Mouse (Mus musculus): ENCODE results near the gene Ppp1r18. TPM values are rescaled to one million over a fixed set of nuclear protein-coding genes. Genes with fewer than 3 reads are reported as not detected.
A peak's percentile ranks its signal among the peaks of the same experiment; 100 is the strongest.

Ppp1r18 gene
- polyA plus RNA-seq, 1 experiment from 2014 or later: 19.1 TPM

DNA sequence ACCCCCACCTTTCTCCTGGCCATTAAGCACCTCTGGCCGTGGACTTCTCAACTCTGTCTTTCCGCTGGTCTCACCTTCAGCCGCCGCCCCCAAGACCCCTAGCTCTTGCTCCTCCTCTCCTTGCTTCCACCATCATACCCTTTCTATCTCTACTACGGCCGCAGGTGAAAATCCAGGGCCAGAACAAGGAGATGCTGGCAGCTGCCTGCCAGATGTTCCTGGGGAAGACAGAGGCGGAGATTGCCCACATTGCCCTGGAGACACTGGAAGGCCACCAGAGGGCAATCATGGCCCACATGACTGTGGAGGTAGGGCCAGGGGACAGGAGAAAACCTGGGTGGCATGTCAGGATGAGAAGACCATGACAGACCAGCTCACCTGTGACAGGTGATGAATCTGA, 41.0 kb upstream of the Ppp1r18 start:
- H3K4me1 ChIP-seq (ENCODE audit: control insufficient read depth, insufficient read depth, low read length): no peaks in the 10 kb centered on the region
- no peaks in the 10 kb centered on the region for H3K27me3 ChIP-seq (ENCODE audit: control insufficient read depth, insufficient read depth, low read length)
- H3K27ac ChIP-seq (ENCODE audit: low read depth, low read length): no peak overlapping the region
- WGBS: 61% methylated on average over 7 of the region's 7 CpGs
- H3K4me3 ChIP-seq (ENCODE audit: low read length): peak overlapping the region; percentile 56; the same call in 1 of the 2 replicates
- H3K4me2 ChIP-seq (replicated peaks; ENCODE audit: low read depth, low read length): no peak overlapping the region
- H3K9me3 ChIP-seq (ENCODE audit: control insufficient read depth, low read length): no peaks in the 10 kb centered on the region
- ATAC-seq (ENCODE audit: low FRiP score, low TSS enrichment): no peak
- H3K9ac ChIP-seq (ENCODE audit: low read depth, low read length): no peak overlapping the region
- peaks cover 19% of the 10 kb centered on the region; the same call in 1 of the 2 replicates for H3K36me3 ChIP-seq (ENCODE audit: control insufficient read depth, insufficient read depth, low read length)

DNA sequence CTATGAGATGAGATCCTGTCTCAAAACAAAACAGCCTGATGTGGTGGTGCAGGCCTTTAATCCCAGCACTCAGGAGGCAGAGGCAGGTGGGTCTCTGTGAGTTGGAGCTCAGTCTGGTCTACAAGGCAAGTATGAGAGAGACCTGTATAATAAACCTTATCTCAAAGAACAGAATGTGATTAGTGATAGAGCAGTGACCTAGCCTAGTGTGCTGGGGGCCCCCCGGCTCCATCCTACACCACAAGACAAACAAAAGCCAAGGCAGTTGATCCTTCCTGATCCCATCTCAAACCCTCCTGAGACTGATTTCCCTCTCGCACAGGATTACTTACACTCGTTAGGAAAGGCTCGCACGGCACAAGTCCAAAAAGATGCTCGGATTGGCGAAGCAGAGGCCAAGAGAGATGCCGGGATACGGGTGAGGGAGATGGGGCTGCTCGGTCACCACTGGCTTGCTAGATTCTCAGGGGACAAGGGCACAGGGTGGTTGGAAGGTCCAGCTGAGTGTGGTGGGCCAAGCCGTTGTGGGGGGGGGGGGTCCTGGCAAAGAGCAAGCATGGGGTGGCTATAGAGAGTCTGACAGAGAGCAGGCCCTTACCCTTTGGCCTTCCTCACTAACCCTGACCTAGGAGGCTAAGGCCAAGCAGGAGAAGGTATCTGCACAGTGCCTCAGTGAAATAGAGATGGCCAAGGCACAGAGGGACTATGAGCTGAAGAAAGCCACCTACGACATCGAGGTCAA, 40.1 kb upstream of the Ppp1r18 start:
- Histone ChIP-seq H3K9me3 (ENCODE audit: control insufficient read depth, low read length) (no peaks in the 10 kb centered on the region), H3K4me1 (ENCODE audit: control insufficient read depth, insufficient read depth, low read length) (peaks cover 5% of the 10 kb centered on the region; the same call in 1 of the 2 replicates), H3K4me2 (replicated peaks; ENCODE audit: low read depth, low read length) (no peak overlapping the region), H3K27ac (ENCODE audit: low read depth, low read length) (no peak overlapping the region), H3K27me3 (ENCODE audit: control insufficient read depth, insufficient read depth, low read length) (no peaks in the 10 kb centered on the region), H3K4me3 (ENCODE audit: low read length) (no peak overlapping the region), H3K36me3 (ENCODE audit: control insufficient read depth, insufficient read depth, low read length) (peaks cover 19% of the 10 kb centered on the region; the same call in 1 of the 2 replicates), H3K9ac (ENCODE audit: low read depth, low read length) (no peak overlapping the region)
- 94% methylated on average over 13 of the region's 13 CpGs for WGBS
- no peak for ATAC-seq (ENCODE audit: low FRiP score, low TSS enrichment)

DNA sequence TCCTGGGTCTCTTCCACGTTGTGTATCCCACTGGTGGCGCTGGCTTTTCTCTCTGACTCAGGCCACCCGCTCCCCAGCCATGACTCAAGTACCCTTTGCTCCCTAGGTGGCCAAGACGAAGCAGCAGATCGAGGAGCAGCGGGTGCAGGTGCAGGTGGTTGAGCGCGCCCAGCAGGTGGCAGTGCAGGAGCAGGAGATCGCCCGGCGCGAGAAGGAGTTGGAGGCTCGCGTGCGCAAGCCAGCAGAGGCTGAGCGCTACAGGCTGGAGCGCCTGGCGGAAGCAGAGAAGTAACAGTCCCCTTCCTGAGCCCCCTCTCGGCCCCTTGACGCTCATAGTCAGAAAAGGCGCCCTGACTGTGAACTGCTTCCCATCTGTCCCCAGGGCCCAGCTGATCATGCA, 35.7 kb upstream of the Ppp1r18 start:
- H3K9ac ChIP-seq (ENCODE audit: low read depth, low read length): no peak overlapping the region
- H3K27ac ChIP-seq (ENCODE audit: low read depth, low read length): no peak overlapping the region
- peaks cover 51% of the 10 kb centered on the region for H3K36me3 ChIP-seq (ENCODE audit: control insufficient read depth, insufficient read depth, low read length)
- no peaks in the 10 kb centered on the region for H3K9me3 ChIP-seq (ENCODE audit: control insufficient read depth, low read length)
- H3K4me3 ChIP-seq (ENCODE audit: low read length): peak overlapping the region; percentile 7
- peaks cover 12% of the 10 kb centered on the region; the same call in 1 of the 2 replicates for H3K4me1 ChIP-seq (ENCODE audit: control insufficient read depth, insufficient read depth, low read length)
- no peaks in the 10 kb centered on the region for H3K27me3 ChIP-seq (ENCODE audit: control insufficient read depth, insufficient read depth, low read length)
- peak; percentile 75 for ATAC-seq (ENCODE audit: low FRiP score, low TSS enrichment)
- 2% methylated on average over 21 of the region's 21 CpGs for WGBS
- 0 out of 2 replicates have a peak overlapping the region, but pooled peaks have one; percentile 5 for H3K4me2 ChIP-seq (replicated peaks; ENCODE audit: low read depth, low read length)

DNA sequence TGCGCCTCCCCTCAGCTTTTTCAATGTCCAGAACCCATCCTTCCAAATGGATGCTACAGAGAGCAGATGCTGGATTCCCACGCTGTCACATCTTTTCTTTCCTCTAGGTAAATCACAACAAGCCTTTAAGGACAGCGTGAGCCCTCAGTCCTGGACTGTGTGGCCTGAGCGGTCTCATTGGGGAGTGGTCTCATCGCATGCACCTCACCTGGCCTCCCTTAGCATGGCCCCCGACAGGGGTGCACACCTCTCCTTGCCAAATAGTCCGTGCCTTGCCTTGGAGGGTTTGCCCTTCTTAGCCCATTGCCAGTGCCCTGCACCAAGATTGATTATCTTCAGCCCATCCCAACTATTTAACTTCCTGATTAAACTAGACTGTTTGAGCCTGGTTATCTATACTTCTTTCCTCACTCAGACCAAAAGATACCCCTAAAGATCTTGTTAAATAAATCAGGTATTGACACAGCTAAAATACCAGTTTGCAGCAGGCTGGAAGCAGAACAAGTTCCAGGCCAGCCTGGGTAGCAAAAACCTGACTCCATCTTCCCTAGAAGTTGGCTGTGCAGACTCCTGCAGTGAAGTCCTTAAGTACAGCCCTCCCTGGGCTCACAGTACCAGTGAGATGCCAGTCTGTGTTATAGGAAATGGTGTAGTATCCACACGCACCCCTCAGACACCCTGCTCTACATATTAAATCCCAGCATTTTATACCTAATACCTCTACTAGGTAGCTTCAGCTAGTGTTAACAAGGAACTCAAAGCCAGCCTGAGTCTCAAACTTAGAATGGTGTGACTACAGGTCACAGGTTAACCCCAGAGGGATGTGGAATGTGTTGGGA, 32.8 kb upstream of the Ppp1r18 start:
- no peak for ATAC-seq (ENCODE audit: low FRiP score, low TSS enrichment)
- H3K4me1 ChIP-seq (ENCODE audit: control insufficient read depth, insufficient read depth, low read length): peaks cover 26% of the 10 kb centered on the region
- H3K36me3 ChIP-seq (ENCODE audit: control insufficient read depth, insufficient read depth, low read length): peaks cover 57% of the 10 kb centered on the region
- H3K4me3 ChIP-seq (ENCODE audit: low read length): no peak overlapping the region
- no peaks in the 10 kb centered on the region for H3K9me3 ChIP-seq (ENCODE audit: control insufficient read depth, low read length)
- no peak overlapping the region for H3K9ac ChIP-seq (ENCODE audit: low read depth, low read length)
- H3K4me2 ChIP-seq (replicated peaks; ENCODE audit: low read depth, low read length): no peak overlapping the region
- H3K27me3 ChIP-seq (ENCODE audit: control insufficient read depth, insufficient read depth, low read length): no peaks in the 10 kb centered on the region
- WGBS: 63% methylated on average over 8 of the region's 8 CpGs
- H3K27ac ChIP-seq (ENCODE audit: low read depth, low read length): no peak overlapping the region

DNA sequence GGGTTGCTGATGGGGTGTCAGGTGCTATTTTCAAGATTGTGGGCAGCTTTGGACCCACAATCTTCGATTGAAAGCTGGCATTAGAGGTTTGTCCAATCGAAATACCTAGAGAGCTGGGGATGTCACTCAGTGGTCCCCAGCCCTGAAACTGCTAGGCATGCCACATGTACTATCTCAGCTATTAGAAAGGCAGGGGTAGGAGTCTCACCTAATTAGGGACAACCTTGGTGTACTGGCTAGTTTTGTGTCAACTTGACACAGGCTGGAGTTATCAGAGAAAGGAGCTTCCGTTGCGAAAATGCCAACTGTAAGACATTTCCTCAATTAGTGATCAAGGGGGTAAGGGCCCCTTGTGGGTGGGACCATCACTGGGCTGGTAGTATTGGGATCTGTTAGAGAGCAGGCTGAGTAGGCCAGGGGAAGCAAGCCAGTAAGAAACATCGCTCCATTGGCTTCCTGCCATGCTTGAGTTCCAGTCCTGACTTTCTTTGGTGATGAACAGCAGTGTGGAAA, 32.1 kb upstream of the Ppp1r18 start:
- Histone ChIP-seq H3K9me3 (ENCODE audit: control insufficient read depth, low read length) (no peaks in the 10 kb centered on the region), H3K27ac (ENCODE audit: low read depth, low read length) (no peak overlapping the region), H3K4me2 (replicated peaks; ENCODE audit: low read depth, low read length) (no peak overlapping the region), H3K9ac (ENCODE audit: low read depth, low read length) (no peak overlapping the region), H3K4me3 (ENCODE audit: low read length) (no peak overlapping the region), H3K36me3 (ENCODE audit: control insufficient read depth, insufficient read depth, low read length) (peaks cover 54% of the 10 kb centered on the region), H3K27me3 (ENCODE audit: control insufficient read depth, insufficient read depth, low read length) (no peaks in the 10 kb centered on the region), H3K4me1 (ENCODE audit: control insufficient read depth, insufficient read depth, low read length) (peaks cover 26% of the 10 kb centered on the region)
- 31% methylated on average over 5 of the region's 5 CpGs for WGBS
- no peak for ATAC-seq (ENCODE audit: low FRiP score, low TSS enrichment)

DNA sequence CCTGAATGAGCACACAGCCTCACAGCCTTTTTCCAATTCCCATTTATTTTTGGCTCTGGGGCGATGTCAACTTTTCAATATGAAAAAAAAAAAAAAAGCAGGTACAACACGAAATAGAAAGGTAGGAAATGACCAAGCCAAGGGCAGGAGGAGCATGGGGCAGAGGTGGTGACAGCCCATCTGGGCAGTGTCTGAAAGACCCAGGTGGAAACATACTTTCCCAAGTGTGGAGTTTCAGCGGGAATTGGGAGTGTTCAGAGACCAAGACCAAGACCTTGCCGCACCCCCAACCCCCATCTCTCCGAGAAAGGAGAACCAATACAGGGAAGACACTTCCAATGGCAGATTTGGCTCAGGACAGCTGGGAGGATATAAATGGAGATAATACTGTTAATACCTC, 31.5 kb upstream of the Ppp1r18 start:
- H3K4me3 ChIP-seq (ENCODE audit: low read length): no peak overlapping the region
- H3K36me3 ChIP-seq (ENCODE audit: control insufficient read depth, insufficient read depth, low read length): peaks cover 54% of the 10 kb centered on the region
- H3K27ac ChIP-seq (ENCODE audit: low read depth, low read length): no peak overlapping the region
- H3K4me1 ChIP-seq (ENCODE audit: control insufficient read depth, insufficient read depth, low read length): peaks cover 26% of the 10 kb centered on the region
- ATAC-seq (ENCODE audit: low FRiP score, low TSS enrichment): no peak
- no peak overlapping the region for H3K9ac ChIP-seq (ENCODE audit: low read depth, low read length)
- H3K4me2 ChIP-seq (replicated peaks; ENCODE audit: low read depth, low read length): peak overlapping the region; percentile 78; the same call in 1 of the 2 replicates
- WGBS: 55% methylated on average over 5 of the region's 5 CpGs
- H3K9me3 ChIP-seq (ENCODE audit: control insufficient read depth, low read length): no peaks in the 10 kb centered on the region
- no peaks in the 10 kb centered on the region for H3K27me3 ChIP-seq (ENCODE audit: control insufficient read depth, insufficient read depth, low read length)

DNA sequence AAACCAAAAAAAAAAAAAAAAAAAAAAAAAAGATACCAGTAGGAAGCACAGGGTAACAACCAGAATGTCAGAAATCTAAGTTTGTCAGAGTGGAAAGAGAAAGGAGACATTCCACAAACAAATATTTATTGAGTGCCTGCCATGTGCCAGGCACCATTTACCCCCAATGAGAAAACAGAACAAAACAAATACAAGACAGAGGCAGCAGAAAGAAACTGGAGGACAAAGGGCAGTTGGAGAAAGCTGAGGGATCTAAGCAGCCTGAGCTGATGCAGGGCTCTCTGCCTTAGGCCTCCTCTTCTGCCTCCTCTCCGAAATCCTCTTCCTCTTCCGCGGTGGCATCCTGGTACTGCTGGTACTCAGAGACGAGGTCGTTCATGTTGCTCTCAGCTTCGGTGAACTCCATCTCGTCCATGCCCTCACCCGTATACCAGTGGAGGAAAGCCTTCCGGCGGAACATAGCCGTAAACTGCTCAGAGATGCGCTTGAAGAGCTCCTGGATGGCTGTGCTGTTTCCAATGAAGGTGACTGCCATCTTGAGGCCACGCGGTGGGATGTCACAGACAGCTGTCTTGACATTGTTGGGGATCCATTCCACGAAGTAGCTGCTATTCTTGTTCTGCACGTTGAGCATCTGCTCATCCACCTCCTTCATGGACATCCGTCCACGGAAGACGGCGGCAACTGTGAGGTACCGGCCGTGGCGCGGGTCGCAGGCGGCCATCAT, 30.5 kb upstream of the Ppp1r18 start:
- ATAC-seq (ENCODE audit: low FRiP score, low TSS enrichment): no peak

DNA sequence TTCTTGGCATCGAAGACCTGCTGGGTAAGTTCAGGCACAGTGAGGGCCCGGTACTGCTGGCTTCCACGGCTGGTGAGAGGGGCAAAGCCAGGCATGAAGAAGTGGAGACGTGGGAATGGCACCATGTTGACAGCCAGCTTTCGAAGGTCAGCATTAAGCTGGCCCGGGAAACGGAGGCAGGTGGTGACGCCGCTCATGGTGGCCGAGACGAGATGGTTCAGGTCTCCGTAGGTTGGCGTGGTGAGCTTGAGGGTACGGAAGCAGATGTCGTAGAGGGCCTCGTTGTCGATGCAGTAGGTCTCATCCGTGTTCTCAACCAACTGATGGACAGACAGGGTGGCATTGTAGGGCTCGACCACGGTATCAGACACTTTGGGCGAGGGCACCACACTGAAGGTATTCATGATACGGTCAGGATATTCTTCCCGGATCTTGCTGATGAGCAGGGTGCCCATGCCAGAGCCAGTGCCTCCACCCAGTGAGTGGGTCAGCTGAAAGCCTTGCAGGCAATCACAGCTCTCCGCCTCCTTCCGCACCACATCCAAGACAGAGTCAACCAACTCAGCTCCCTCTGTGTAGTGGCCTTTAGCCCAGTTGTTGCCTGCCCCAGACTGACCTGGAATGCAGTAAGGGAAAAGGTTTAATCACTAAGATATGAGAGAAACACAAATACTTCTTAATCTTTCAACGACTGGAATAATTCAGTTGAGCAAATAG, 29.8 kb upstream of the Ppp1r18 start:
- no peaks in the 10 kb centered on the region for H3K9me3 ChIP-seq (ENCODE audit: control insufficient read depth, low read length)
- peaks cover 23% of the 10 kb centered on the region for H3K4me1 ChIP-seq (ENCODE audit: control insufficient read depth, insufficient read depth, low read length)
- peaks cover 54% of the 10 kb centered on the region for H3K36me3 ChIP-seq (ENCODE audit: control insufficient read depth, insufficient read depth, low read length)
- H3K9ac ChIP-seq (ENCODE audit: low read depth, low read length): peak overlapping the region; percentile 87
- H3K27ac ChIP-seq (ENCODE audit: low read depth, low read length): no peak overlapping the region
- no peaks in the 10 kb centered on the region for H3K27me3 ChIP-seq (ENCODE audit: control insufficient read depth, insufficient read depth, low read length)
- H3K4me3 ChIP-seq (ENCODE audit: low read length): peak overlapping the region; percentile 91
- 75% methylated on average over 26 of the region's 26 CpGs for WGBS
- no peak for ATAC-seq (ENCODE audit: low FRiP score, low TSS enrichment)
- peak overlapping the region; percentile 78 for H3K4me2 ChIP-seq (replicated peaks; ENCODE audit: low read depth, low read length)

More for the DNA sequence above, 30.5 kb upstream of the Ppp1r18 start:
- no peaks in the 10 kb centered on the region for H3K27me3 ChIP-seq (ENCODE audit: control insufficient read depth, insufficient read depth, low read length)
- peak overlapping the region; percentile 78 for H3K4me2 ChIP-seq (replicated peaks; ENCODE audit: low read depth, low read length)
- peak overlapping the region; percentile 91 for H3K4me3 ChIP-seq (ENCODE audit: low read length)
- peaks cover 54% of the 10 kb centered on the region for H3K36me3 ChIP-seq (ENCODE audit: control insufficient read depth, insufficient read depth, low read length)
- WGBS: 70% methylated on average over 26 of the region's 26 CpGs
- H3K27ac ChIP-seq (ENCODE audit: low read depth, low read length): no peak overlapping the region
- peaks cover 28% of the 10 kb centered on the region for H3K4me1 ChIP-seq (ENCODE audit: control insufficient read depth, insufficient read depth, low read length)
- peak overlapping the region; percentile 87; the same call in 1 of the 2 replicates for H3K9ac ChIP-seq (ENCODE audit: low read depth, low read length)
- H3K9me3 ChIP-seq (ENCODE audit: control insufficient read depth, low read length): no peaks in the 10 kb centered on the region

Data from kidney, embryonic 14.5 days (tissue).